28 mouse cellular contexts compared by ENCODE assay signal in the genomic region with DNA sequence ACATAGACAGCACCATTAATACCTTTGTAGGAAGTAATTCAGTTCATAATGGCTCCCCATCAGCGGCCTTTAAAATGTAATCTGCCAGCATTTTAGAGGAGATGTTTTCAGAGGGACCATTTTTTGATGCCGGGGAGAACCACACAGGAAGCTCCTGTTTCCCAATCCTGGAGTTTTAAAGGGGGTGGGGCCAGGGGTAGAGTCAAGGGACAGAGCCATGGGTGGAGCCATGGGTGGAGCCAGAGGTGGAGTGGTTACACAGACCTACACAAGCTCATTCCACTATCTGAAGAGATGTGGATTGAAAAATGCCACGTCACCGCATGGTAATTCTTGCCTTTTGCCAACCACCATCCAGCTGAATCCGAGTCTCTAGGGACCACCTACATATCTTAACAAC.
DNase-seq lines count a peak whose midpoint lies in the region; ATAC-seq lines count a peak whose summit lies in the region.
"Had no signal": no experiment of that assay in that cellular context is flagged by ENCODE, and none has a peak within 500 bp of the region (broad histone marks: within the 10 kb centered on the region; RNA-seq: fewer than 3 reads in every experiment).

No protein-coding gene starts in this region.

- peak; percentile 32 for DNase-seq in liver
- DNase-seq in liver, embryonic 11.5 days (ENCODE audit: low spot score), result no peak
- peak; percentile 27 for DNase-seq in R1 (ENCODE audit: low read depth, low spot score)
- DNase-seq in lung, postnatal 4 days, result no peak
- no peak for DNase-seq in left cerebral cortex, adult 9 months (ENCODE audit: low spot score in 2 of 2)
- DNase-seq: adrenal gland, adult 2 months; adrenal gland, postnatal 14 days; cerebellum, adult 11 months; cerebellum, adult 2 months; cerebellum, adult 9-11 months; cerebellum, postnatal 25 days; gastrocnemius, postnatal 25 days; heart, postnatal 10 days; heart, postnatal 36 days had no signal

- no peak overlapping the region for H3K4me3 ChIP-seq in liver, embryonic 11.5 days (ENCODE audit: low read depth, low read length)
- H3K4me3 ChIP-seq in liver, embryonic 16.5 days (ENCODE audit: low read depth, low read length), result no peak overlapping the region
- H3K4me3 ChIP-seq: embryonic facial prominence, embryonic 10.5 days; embryonic facial prominence, embryonic 13.5 days; forebrain, embryonic 12.5 days; forebrain, embryonic 15.5 days; heart, embryonic 12.5 days; heart, embryonic 15.5 days; hindbrain, embryonic 10.5 days; hindbrain, embryonic 13.5 days; intestine, embryonic 15.5 days had no signal

- H3K27ac ChIP-seq in liver, embryonic 11.5 days (ENCODE audit: low read depth, low read length), result no peak overlapping the region
- no peak overlapping the region for H3K27ac ChIP-seq in liver, embryonic 16.5 days (ENCODE audit: low read length)
- H3K27ac ChIP-seq: embryonic facial prominence, embryonic 10.5 days; embryonic facial prominence, embryonic 13.5 days; forebrain, embryonic 12.5 days; forebrain, embryonic 15.5 days; heart, embryonic 15.5 days; hindbrain, embryonic 10.5 days; hindbrain, embryonic 13.5 days; intestine, embryonic 15.5 days had no signal

- H3K9ac ChIP-seq in liver, embryonic 11.5 days (ENCODE audit: low read depth, low read length), result no peak overlapping the region
- no peak overlapping the region for H3K9ac ChIP-seq in liver, embryonic 16.5 days (ENCODE audit: low read depth, low read length)
- H3K9ac ChIP-seq: embryonic facial prominence, embryonic 13.5 days; forebrain, embryonic 12.5 days; forebrain, embryonic 15.5 days; heart, embryonic 12.5 days; heart, embryonic 15.5 days; hindbrain, embryonic 13.5 days; intestine, embryonic 15.5 days had no signal

- H3K27me3 ChIP-seq in liver, embryonic 11.5 days (replicated peaks; ENCODE audit: control insufficient read depth, insufficient read depth, low read length), result no peaks in the 10 kb centered on the region
- H3K27me3 ChIP-seq in liver, embryonic 16.5 days (ENCODE audit: control insufficient read depth, insufficient read depth, low read depth, low read length), result no peaks in the 10 kb centered on the region
- H3K27me3 ChIP-seq: embryonic facial prominence, embryonic 13.5 days; forebrain, embryonic 12.5 days; forebrain, embryonic 15.5 days; heart, embryonic 12.5 days; heart, embryonic 15.5 days; hindbrain, embryonic 13.5 days; intestine, embryonic 15.5 days had no signal

- WGBS in liver, embryonic 11.5 days, result 76% methylated on average over 5 of the region's 5 CpGs
- 68% methylated on average over 5 of the region's 5 CpGs for WGBS in liver, embryonic 16.5 days (ENCODE audit: insufficient replicate concordance)

- no peaks in the 10 kb centered on the region for H3K4me1 ChIP-seq in liver, embryonic 11.5 days (replicated peaks; ENCODE audit: control insufficient read depth, insufficient read depth, low read length)
- peaks cover 5% of the 10 kb centered on the region for H3K4me1 ChIP-seq in liver, embryonic 16.5 days (ENCODE audit: control insufficient read depth, low read depth, low read length)
- H3K4me1 ChIP-seq: embryonic facial prominence, embryonic 13.5 days; forebrain, embryonic 12.5 days; heart, embryonic 12.5 days; intestine, embryonic 15.5 days had no signal

- no peak for ATAC-seq in liver, embryonic 11.5 days (replicated peaks; ENCODE audit: low FRiP score)
- ATAC-seq in erythroid progenitor cell, adult 5-6 weeks (replicated peaks; ENCODE audit: low FRiP score, poor library complexity, severe bottlenecking), result peak; percentile 85
- peak; percentile 43; the same call in 1 of the 2 replicates for ATAC-seq in liver, embryonic 16.5 days (ENCODE audit: low read depth)
- no peak for ATAC-seq in megakaryocyte-erythroid progenitor cell, adult 5-6 weeks (replicated peaks; ENCODE audit: low FRiP score, low TSS enrichment, poor library complexity, severe bottlenecking)
- ATAC-seq: CD4-positive, CD25-positive, alpha-beta regulatory T cell, adult 4 months; forebrain, embryonic 15.5 days; hindbrain, embryonic 16.5 days; intestine, embryonic 15.5 days had no signal

- H3K4me2 ChIP-seq in liver, embryonic 11.5 days, result no peak overlapping the region
- no peak overlapping the region for H3K4me2 ChIP-seq in liver, embryonic 16.5 days (ENCODE audit: low read depth, low read length)
- H3K4me2 ChIP-seq: embryonic facial prominence, embryonic 13.5 days; forebrain, embryonic 12.5 days; forebrain, embryonic 15.5 days; heart, embryonic 12.5 days; heart, embryonic 15.5 days; hindbrain, embryonic 13.5 days; intestine, embryonic 15.5 days had no signal

- no peaks in the 10 kb centered on the region for H3K36me3 ChIP-seq in liver, embryonic 11.5 days (ENCODE audit: control insufficient read depth, insufficient read depth, low read length)
- no peaks in the 10 kb centered on the region for H3K36me3 ChIP-seq in liver, embryonic 16.5 days (ENCODE audit: control insufficient read depth, insufficient read depth)
- H3K36me3 ChIP-seq: embryonic facial prominence, embryonic 10.5 days; embryonic facial prominence, embryonic 13.5 days; forebrain, embryonic 12.5 days; forebrain, embryonic 15.5 days; heart, embryonic 12.5 days; heart, embryonic 15.5 days; hindbrain, embryonic 10.5 days; hindbrain, embryonic 13.5 days; intestine, embryonic 15.5 days had no signal

- H3K9me3 ChIP-seq in liver, embryonic 11.5 days (ENCODE audit: control insufficient read depth, low read length), result no peaks in the 10 kb centered on the region
- H3K9me3 ChIP-seq in liver, embryonic 16.5 days (replicated peaks; ENCODE audit: control insufficient read depth, low read length), result no peaks in the 10 kb centered on the region
- H3K9me3 ChIP-seq: embryonic facial prominence, embryonic 10.5 days; embryonic facial prominence, embryonic 13.5 days; forebrain, embryonic 12.5 days; forebrain, embryonic 15.5 days; heart, embryonic 12.5 days; heart, embryonic 15.5 days; hindbrain, embryonic 10.5 days; hindbrain, embryonic 13.5 days; intestine, embryonic 15.5 days had no signal

Comparison
In these comparisons a context has a peak if more than half of its experiments do, and no peak if none do; other contexts are left out.
1. DNase-seq: peak in liver (single experiment) and R1 (single experiment); none in liver, embryonic 11.5 days (single experiment), lung, postnatal 4 days (0 of 2) and left cerebral cortex, adult 9 months (0 of 2).
2. ATAC-seq: peak in erythroid progenitor cell, adult 5-6 weeks (single experiment) and liver, embryonic 16.5 days (single experiment); none in liver, embryonic 11.5 days (single experiment) and megakaryocyte-erythroid progenitor cell, adult 5-6 weeks (single experiment).